Mouse (Mus musculus) small intestine, adult 2 months (tissue): ENCODE results near the gene Syt13.

Source experiments
- CTCF ChIP-seq: fragments of 200-500 bp; IDR thresholded peaks from 2 replicates; pipeline ENCODE4 v1.5.1; 2012; ENCODE audit warnings: low read depth, mild to moderate bottlenecking, control low read depth, inconsistent platforms, low read length, moderate library complexity, mixed read lengths; ENCODE audit not compliant: insufficient replicate concordance, insufficient read length; ENCODE audit errors: extremely low read depth
- POLR2A ChIP-seq: fragments of 200-500 bp; IDR thresholded peaks from 2 replicates; pipeline ENCODE4 v1.6.1; 2012; ENCODE audit warnings: low read depth, mild to moderate bottlenecking, control low read depth, inconsistent platforms, low read length, moderate library complexity

GRCm38 (mm10) chr2:92904307-92904859, 10.5 kb upstream of the Syt13 start:
- TF ChIP-seq CTCF = no peak
- no peak for TF ChIP-seq POLR2A
